Mouse (Mus musculus) urinary bladder, postnatal 14 days (tissue): ENCODE data around the gene 0610037L13Rik.

Experiments
- DNase-seq: peaks from one replicate; pipeline ENCODE4 v3.0.0; 2021; ENCODE audit warnings: low spot score

0610037L13Rik gene

GRCm38 (mm10) chr4:107889731-107890432, at the start of gene 0610037L13Rik:
Gene 0610037L13Rik, plus strand, starts transcription at chr4:107889813.
- peak; percentile 95 for DNase-seq

- no peak for DNase-seq
These were observed 45.9 kb upstream of the 0610037L13Rik start for GRCm38 (mm10) chr4:107843687-107844086.

GRCm38 (mm10) chr4:107844971-107845370, 44.6 kb upstream of the 0610037L13Rik start:
- DNase-seq, result peak; percentile 73

GRCm38 (mm10) chr4:107846795-107847194, 42.8 kb upstream of the 0610037L13Rik start:
- no peak for DNase-seq

GRCm38 (mm10) chr4:107848546-107848945, 41.1 kb upstream of the 0610037L13Rik start:
- no peak for DNase-seq

- no peak for DNase-seq
These were observed 40.0 kb upstream of the 0610037L13Rik start for GRCm38 (mm10) chr4:107849621-107850020.

- no peak for DNase-seq
These were observed 39.5 kb upstream of the 0610037L13Rik start for GRCm38 (mm10) chr4:107850091-107850490.

- no peak for DNase-seq
These were observed 36.3 kb upstream of the 0610037L13Rik start for GRCm38 (mm10) chr4:107853333-107853732.

GRCm38 (mm10) chr4:107853836-107854235, 35.8 kb upstream of the 0610037L13Rik start:
- no peak for DNase-seq

- no peak for DNase-seq
These were observed 32.5 kb upstream of the 0610037L13Rik start for GRCm38 (mm10) chr4:107856958-107857686.

GRCm38 (mm10) chr4:107858995-107859394, 30.6 kb upstream of the 0610037L13Rik start:
- no peak for DNase-seq

- no peak for DNase-seq
These were observed 24.7 kb upstream of the 0610037L13Rik start for GRCm38 (mm10) chr4:107864866-107865265.

GRCm38 (mm10) chr4:107879254-107880050, 10.2 kb upstream of the 0610037L13Rik start, which contains the start of gene Magoh:
Gene Magoh, plus strand, starts transcription at chr4:107879755.
- peak; percentile 98 for DNase-seq

GRCm38 (mm10) chr4:107881631-107882030, 8.0 kb upstream of the 0610037L13Rik start:
- no peak for DNase-seq

- DNase-seq, result no peak
These were observed 3.2 kb upstream of the 0610037L13Rik start for GRCm38 (mm10) chr4:107886371-107886770.

- no peak for DNase-seq
These were observed 255 bp upstream of the 0610037L13Rik start for GRCm38 (mm10) chr4:107889385-107889730.

- no peak for DNase-seq
These were observed 3.0 kb downstream of the 0610037L13Rik start for GRCm38 (mm10) chr4:107892663-107893062.

GRCm38 (mm10) chr4:107899211-107899927, 9.8 kb downstream of the 0610037L13Rik start:
- DNase-seq, result no peak

GRCm38 (mm10) chr4:107900206-107900605, 10.6 kb downstream of the 0610037L13Rik start:
- DNase-seq, result no peak

GRCm38 (mm10) chr4:107904252-107904651, 14.6 kb downstream of the 0610037L13Rik start:
- DNase-seq, result no peak

GRCm38 (mm10) chr4:107906561-107906960, 16.9 kb downstream of the 0610037L13Rik start:
- no peak for DNase-seq

GRCm38 (mm10) chr4:107910020-107910419, 20.4 kb downstream of the 0610037L13Rik start:
- DNase-seq, result no peak
